Mouse (Mus musculus) C2C12 (cell line): ENCODE measurements around the gene Ets1. TPM values are rescaled to one million over a fixed set of nuclear protein-coding genes. Genes with fewer than 3 reads are reported as not detected.

ENCODE experiments used
- H3K27me3 ChIP-seq: one replicate; pipeline ENCODE4 v1.6.1; 2011; ENCODE audit not compliant: control insufficient read depth, insufficient read depth, insufficient read length
- H3K36me3 ChIP-seq: one replicate; pipeline ENCODE4 v1.6.1; 2011; ENCODE audit not compliant: control insufficient read depth, insufficient read depth
- H3K4me3 ChIP-seq: one replicate; pipeline ENCODE4 v1.5.1; 2011; ENCODE audit warnings: mild to moderate bottlenecking, control low read depth; ENCODE audit not compliant: poor library complexity, insufficient read depth, severe bottlenecking
- H3K79me2 ChIP-seq: one replicate; pipeline ENCODE4 v1.6.1; 2011; ENCODE audit not compliant: control insufficient read depth, insufficient read depth
- H3K79me3 ChIP-seq: one replicate; pipeline ENCODE4 v1.6.1; 2011; ENCODE audit warnings: low read depth, control low read depth
- H3ac ChIP-seq: one replicate; pipeline ENCODE3; 2011; ENCODE audit warnings: low read depth; ENCODE audit not compliant: control insufficient read depth, insufficient read length
- CEBPB ChIP-seq: IDR thresholded peaks from one replicate; pipeline ENCODE4 v1.6.1; 2011; ENCODE audit warnings: low read depth, mild to moderate bottlenecking, control low read depth, moderate library complexity
- CTCF ChIP-seq: IDR thresholded peaks from one replicate; pipeline ENCODE4 v1.5.1; 2011; ENCODE audit not compliant: control insufficient read depth, insufficient read depth, insufficient read length
- FOSL1 ChIP-seq: IDR thresholded peaks from one replicate; pipeline ENCODE4 v1.8.0; 2011; ENCODE audit warnings: mild to moderate bottlenecking, low read length; ENCODE audit not compliant: poor library complexity, insufficient read depth, severe bottlenecking
- MAX ChIP-seq: IDR thresholded peaks from one replicate; pipeline ENCODE4 v1.6.1; 2011; ENCODE audit warnings: mild to moderate bottlenecking, control low read depth
- MYOD1 ChIP-seq: IDR thresholded peaks from one replicate; pipeline ENCODE4 v1.6.1; 2011; ENCODE audit warnings: low read depth; ENCODE audit not compliant: control insufficient read depth, insufficient read length
- MYOG ChIP-seq: IDR thresholded peaks from one replicate; pipeline ENCODE4 v1.6.1; 2011; ENCODE audit not compliant: control insufficient read depth, insufficient read length; ENCODE audit errors: extremely low read depth
- USF1 ChIP-seq: IDR thresholded peaks from one replicate; pipeline ENCODE4 v1.6.1; 2011; ENCODE audit warnings: low read depth, mild to moderate bottlenecking, control low read depth, moderate library complexity
- polyA plus RNA-seq: library from polyadenylated mRNA; unstranded; fragments of >200 nt; fragmentation: generic; extraction: Trizol; gene quantifications from one replicate; pipeline ENCODE4 v1.2.1, GENCODE M21; 2012; ENCODE audit warnings: missing spikeins

The Ets1 gene
- polyA plus RNA-seq, 1 experiment = 9.4 TPM

- Histone ChIP-seq H3K4me3 (no peak overlapping the region), H3ac (no peak overlapping the region), H3K79me3 (peaks cover 51% of the 10 kb centered on the region), H3K36me3 (no peaks in the 10 kb centered on the region), H3K79me2 (peaks cover 84% of the 10 kb centered on the region), H3K27me3 (no peaks in the 10 kb centered on the region)
- TF ChIP-seq FOSL1 = no peak
- no peak for TF ChIP-seq USF1
Observed at GRCm38 (mm10) chr9:32713106-32713505, 77.1 kb downstream of the Ets1 start.

GRCm38 (mm10) chr9:32713790-32714189 lies 77.8 kb downstream of the Ets1 start:
- peaks cover 56% of the 10 kb centered on the region for H3K79me3 ChIP-seq
- peaks cover 84% of the 10 kb centered on the region for H3K79me2 ChIP-seq
- no peak overlapping the region for H3ac ChIP-seq
- no peaks in the 10 kb centered on the region for H3K27me3 ChIP-seq
- TF ChIP-seq MAX = no peak
- TF ChIP-seq CEBPB = no peak
- TF ChIP-seq FOSL1 = no peak
- TF ChIP-seq USF1 = no peak
- no peak for TF ChIP-seq CTCF
- no peak for TF ChIP-seq MYOD1
- no peak for TF ChIP-seq MYOG
- H3K36me3 ChIP-seq = peaks cover 3% of the 10 kb centered on the region
- no peak overlapping the region for H3K4me3 ChIP-seq

- Histone ChIP-seq H3K27me3 (no peaks in the 10 kb centered on the region), H3K79me2 (peaks cover 91% of the 10 kb centered on the region), H3K4me3 (no peak overlapping the region)
Observed at GRCm38 (mm10) chr9:32714487-32714886, 78.5 kb downstream of the Ets1 start.

GRCm38 (mm10) chr9:32715806-32716466 lies 79.9 kb downstream of the Ets1 start:
- H3K79me3 ChIP-seq = peaks cover 66% of the 10 kb centered on the region
- H3K36me3 ChIP-seq = peaks cover 3% of the 10 kb centered on the region
- H3ac ChIP-seq = no peak overlapping the region
- TF ChIP-seq MAX = no peak
- TF ChIP-seq MYOG = no peak
- no peak for TF ChIP-seq MYOD1
- TF ChIP-seq CTCF = no peak
- no peak for TF ChIP-seq FOSL1
- TF ChIP-seq USF1 = no peak
- no peak for TF ChIP-seq CEBPB
- peaks cover 95% of the 10 kb centered on the region for H3K79me2 ChIP-seq
- H3K27me3 ChIP-seq = no peaks in the 10 kb centered on the region
- H3K4me3 ChIP-seq = no peak overlapping the region

More at GRCm38 (mm10) chr9:32714487-32714886, 78.5 kb downstream of the Ets1 start:
- Histone ChIP-seq H3K36me3 (peaks cover 3% of the 10 kb centered on the region), H3K79me3 (peaks cover 62% of the 10 kb centered on the region), H3ac (no peak overlapping the region)
- TF ChIP-seq CEBPB = no peak
- TF ChIP-seq CTCF = no peak
- TF ChIP-seq MYOD1 = peak; percentile 55
- TF ChIP-seq FOSL1 = peak; percentile 70
- TF ChIP-seq MYOG = no peak
- peak; percentile 100 for TF ChIP-seq MAX
- TF ChIP-seq USF1 = peak; percentile 55

GRCm38 (mm10) chr9:32717268-32717920 lies 81.4 kb downstream of the Ets1 start:
- no peak overlapping the region for H3ac ChIP-seq
- TF ChIP-seq USF1 (no peak), MAX (no peak), CEBPB (no peak), MYOD1 (no peak), MYOG (no peak), FOSL1 (no peak), CTCF (no peak)
- peaks cover 95% of the 10 kb centered on the region for H3K79me2 ChIP-seq
- peaks cover 67% of the 10 kb centered on the region for H3K79me3 ChIP-seq
- H3K4me3 ChIP-seq = no peak overlapping the region
- peaks cover 3% of the 10 kb centered on the region for H3K36me3 ChIP-seq
- no peaks in the 10 kb centered on the region for H3K27me3 ChIP-seq
